Mouse (Mus musculus) small intestine, adult 2 months (tissue): ENCODE measurements around the gene Fxn.

Source experiments
- CTCF ChIP-seq: fragments of 200-500 bp; IDR thresholded peaks from 2 replicates; pipeline ENCODE4 v1.5.1; 2012; ENCODE audit warnings: low read depth, mild to moderate bottlenecking, control low read depth, inconsistent platforms, low read length, moderate library complexity, mixed read lengths; ENCODE audit not compliant: insufficient replicate concordance, insufficient read length; ENCODE audit errors: extremely low read depth
- POLR2A ChIP-seq: fragments of 200-500 bp; IDR thresholded peaks from 2 replicates; pipeline ENCODE4 v1.6.1; 2012; ENCODE audit warnings: low read depth, mild to moderate bottlenecking, control low read depth, inconsistent platforms, low read length, moderate library complexity

DNA sequence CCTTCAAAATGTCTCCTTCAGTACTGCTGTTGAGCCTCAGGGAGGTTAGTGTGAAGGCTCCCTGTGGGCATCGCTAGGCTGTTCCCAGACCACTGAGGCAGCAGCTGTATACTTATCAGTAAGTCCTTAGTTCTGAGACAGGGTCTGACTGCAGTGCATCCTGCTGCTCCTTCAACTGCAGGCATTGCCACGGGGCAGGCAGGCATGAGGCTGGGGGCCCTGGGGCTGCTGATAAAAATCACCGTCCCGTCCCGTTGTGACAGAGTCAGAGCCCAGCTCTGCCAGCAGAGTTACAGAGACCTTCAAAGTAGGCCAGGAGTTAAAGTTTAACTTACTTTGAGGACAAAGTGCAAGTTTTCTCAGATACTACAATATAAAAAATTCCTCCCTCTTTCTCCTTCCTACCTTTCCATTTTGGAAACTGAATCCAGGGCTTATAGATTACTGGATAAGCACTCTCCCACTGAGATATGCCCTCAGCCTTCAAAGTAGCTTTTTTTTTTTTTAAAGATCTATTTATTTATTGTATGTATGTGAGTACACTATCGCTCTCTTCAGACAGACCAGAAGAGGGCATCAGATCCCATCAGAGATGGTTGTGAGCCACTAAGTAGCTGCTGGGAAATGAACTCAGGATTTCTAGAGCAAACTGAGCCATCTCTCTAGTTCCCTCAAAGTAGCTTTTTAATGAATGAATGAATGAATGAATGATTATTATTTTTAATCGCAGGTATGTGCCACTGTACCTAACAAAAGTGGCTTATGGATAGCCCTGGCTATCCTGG lies 14.2 kb downstream of the Fxn start:
- TF ChIP-seq CTCF (no peak; the same call in 1 of the 2 replicates), POLR2A (peak; percentile 19; the same call in 1 of the 2 replicates)
